Mouse (Mus musculus) heart, adult 2 months (tissue): ENCODE data around the gene Zfp617.
A peak's percentile ranks its signal among the peaks of the same experiment; 100 is the strongest.

Source experiments
- CTCF ChIP-seq: fragments of 200-600 bp; IDR thresholded peaks from 2 replicates; pipeline ENCODE4 v1.8.1; 2022; ENCODE audit warnings: antibody characterized with exemption, mild to moderate bottlenecking, moderate library complexity
- EP300 ChIP-seq: fragments of 200-500 bp; IDR thresholded peaks from 2 replicates; pipeline ENCODE4 v1.6.1; 2011; ENCODE audit warnings: low read depth, low read length, control low read depth; ENCODE audit not compliant: insufficient read depth

GRCm38 (mm10) chr8:71908309-71909261 is at the start of gene Zfp617, which contains the start of gene Zfp882:
- TF ChIP-seq CTCF = peak; percentile 90
- TF ChIP-seq EP300 = peak; percentile 23; the same call in 1 of the 2 replicates
